Mouse (Mus musculus) liver, postnatal 0 days (tissue): Measurements from ENCODE around the gene Spesp1. TPM values are rescaled to one million over a fixed set of nuclear protein-coding genes. Genes with fewer than 3 reads are reported as not detected.

ENCODE experiments used
- ATAC-seq: fragments of 200-750 bp; cut with Nextera tagmentation; 2 replicates; pipeline ENCODE4 v1.8.0; 2017; ENCODE audit warnings: mild to moderate bottlenecking, moderate library complexity
- DNase-seq: peaks from one replicate; pipeline ENCODE4 v3.0.0-alpha.2; 2016
- H3K27ac ChIP-seq: fragments of 300-500 bp; sonication (generic); 2 replicates; pipeline ENCODE4 v1.5.1; 2014; ENCODE audit warnings: antibody characterized with exemption, moderate library complexity, mild to moderate bottlenecking, low read depth
- H3K27me3 ChIP-seq: fragments of 300-500 bp; sonication (generic); 2 replicates; pipeline ENCODE4 v1.6.1; 2014; ENCODE audit warnings: low read length, control low read depth, mixed read lengths; ENCODE audit not compliant: insufficient read depth
- H3K36me3 ChIP-seq: fragments of 300-500 bp; sonication (generic); replicated peaks from 2 replicates; pipeline ENCODE4 v1.6.1; 2014; ENCODE audit warnings: mild to moderate bottlenecking, control low read depth, low read length, moderate library complexity, mixed read lengths; ENCODE audit not compliant: insufficient read depth
- H3K4me1 ChIP-seq: fragments of 300-500 bp; sonication (generic); 2 replicates; pipeline ENCODE4 v1.6.1; 2014; ENCODE audit warnings: antibody characterized with exemption, mild to moderate bottlenecking, control low read depth; ENCODE audit not compliant: insufficient read depth
- H3K4me2 ChIP-seq: fragments of 300-500 bp; sonication (generic); 2 replicates; pipeline ENCODE4 v1.6.1; 2014; ENCODE audit warnings: low read depth, mild to moderate bottlenecking, low read length, moderate library complexity, mixed read lengths
- H3K4me3 ChIP-seq: fragments of 300-500 bp; sonication (generic); 2 replicates; pipeline ENCODE4 v1.5.1; 2014; ENCODE audit warnings: low read depth, low read length
- H3K9ac ChIP-seq: fragments of 300-500 bp; sonication (generic); replicated peaks from 2 replicates; pipeline ENCODE4 v1.6.1; 2014; ENCODE audit warnings: mild to moderate bottlenecking, moderate library complexity
- H3K9me3 ChIP-seq: fragments of 300-500 bp; sonication (generic); 2 replicates; pipeline ENCODE4 v1.6.1; 2016; ENCODE audit warnings: mild to moderate bottlenecking, control low read depth, low read length, mixed read lengths
- CTCF ChIP-seq: sonication (generic); IDR thresholded peaks from 2 replicates; pipeline ENCODE4 v1.5.1; 2016; ENCODE audit warnings: antibody characterized with exemption, low read depth
- EP300 ChIP-seq: IDR thresholded peaks from 2 replicates; pipeline ENCODE4 v1.6.1; 2016; ENCODE audit warnings: antibody characterized with exemption, low read depth, mild to moderate bottlenecking
- WGBS: fragments of 180-500 bp; shearing (Covaris S2); extraction: QIAGEN DNeasy Blood & Tissue Kit; methylation state at CpG from one replicate; pipeline ENCODE4 v1.1.7; 2014; ENCODE audit not compliant: insufficient replicate concordance; 5-methylcytosine and 5-hydroxymethylcytosine counted together
- polyA plus RNA-seq: library from polyadenylated mRNA; unstranded; fragments of >200 nt; fragmentation: Nextera tagmentation; extraction: Ambion mirVana; gene quantifications from 2 replicates; pipeline ENCODE4 v1.2.1, GENCODE M21; 2015

Spesp1 gene
- polyA plus RNA-seq, 1 experiment from 2014 or later, result not detected

GRCm38 (mm10) chr9:62240036-62240435 is 42.0 kb downstream of the Spesp1 start:
- TF ChIP-seq EP300, result no peak
- no peak for TF ChIP-seq CTCF
- no peak overlapping the region for H3K9ac ChIP-seq
- H3K27me3 ChIP-seq, result no peaks in the 10 kb centered on the region
- no peak overlapping the region for H3K4me2 ChIP-seq
- H3K9me3 ChIP-seq, result no peaks in the 10 kb centered on the region
- no peaks in the 10 kb centered on the region for H3K36me3 ChIP-seq
- no peak for ATAC-seq
- H3K4me3 ChIP-seq, result no peak overlapping the region
- DNase-seq, result no peak
- WGBS, result 69% methylated on average over 10 of the region's 10 CpGs
- H3K4me1 ChIP-seq, result no peaks in the 10 kb centered on the region
- H3K27ac ChIP-seq, result no peak overlapping the region

- Histone ChIP-seq H3K36me3 (no peaks in the 10 kb centered on the region), H3K4me3 (no peak overlapping the region), H3K4me1 (no peaks in the 10 kb centered on the region), H3K9me3 (no peaks in the 10 kb centered on the region), H3K27ac (no peak overlapping the region), H3K27me3 (no peaks in the 10 kb centered on the region), H3K4me2 (no peak overlapping the region), H3K9ac (no peak overlapping the region)
- TF ChIP-seq EP300 (no peak), CTCF (no peak)
- no peak for DNase-seq
- ATAC-seq, result no peak
- WGBS, result 68% methylated on average over 9 of the region's 9 CpGs
Observed at GRCm38 (mm10) chr9:62237381-62237980, 44.5 kb downstream of the Spesp1 start.

GRCm38 (mm10) chr9:62235501-62235900 is 46.5 kb downstream of the Spesp1 start:
- Histone ChIP-seq H3K27ac (no peak overlapping the region), H3K27me3 (no peaks in the 10 kb centered on the region), H3K4me3 (no peak overlapping the region), H3K9me3 (no peaks in the 10 kb centered on the region), H3K36me3 (no peaks in the 10 kb centered on the region), H3K9ac (no peak overlapping the region), H3K4me2 (no peak overlapping the region), H3K4me1 (no peaks in the 10 kb centered on the region)
- DNase-seq (no peak), ATAC-seq (no peak)
- WGBS, result 29% methylated on average over 2 of the region's 2 CpGs
- no peak for TF ChIP-seq CTCF
- no peak for TF ChIP-seq EP300

GRCm38 (mm10) chr9:62232649-62233048 is 49.4 kb downstream of the Spesp1 start:
- WGBS, result 50% methylated on average over 1 of the region's 1 CpGs
- no peaks in the 10 kb centered on the region for H3K4me1 ChIP-seq
- no peak for TF ChIP-seq CTCF
- TF ChIP-seq EP300, result no peak
- H3K4me3 ChIP-seq, result no peak overlapping the region
- DNase-seq (no peak), ATAC-seq (no peak)
- H3K4me2 ChIP-seq, result no peak overlapping the region
- H3K9me3 ChIP-seq, result no peaks in the 10 kb centered on the region
- H3K27me3 ChIP-seq, result no peaks in the 10 kb centered on the region
- no peaks in the 10 kb centered on the region for H3K36me3 ChIP-seq
- no peak overlapping the region for H3K9ac ChIP-seq
- no peak overlapping the region for H3K27ac ChIP-seq

- no peaks in the 10 kb centered on the region for H3K27me3 ChIP-seq
- no peak overlapping the region for H3K9ac ChIP-seq
- DNase-seq (no peak), ATAC-seq (no peak)
- no peak overlapping the region for H3K27ac ChIP-seq
- no peak overlapping the region for H3K4me3 ChIP-seq
- no peak overlapping the region for H3K4me2 ChIP-seq
- WGBS, result 35% methylated on average over 3 of the region's 3 CpGs
- no peaks in the 10 kb centered on the region for H3K4me1 ChIP-seq
- no peaks in the 10 kb centered on the region for H3K36me3 ChIP-seq
- H3K9me3 ChIP-seq, result no peaks in the 10 kb centered on the region
- TF ChIP-seq EP300 (no peak), CTCF (no peak)
Observed at GRCm38 (mm10) chr9:62231046-62231445, 51.0 kb downstream of the Spesp1 start.

- H3K4me3 ChIP-seq, result no peak overlapping the region
- whole genome bisulfite sequencing, result 69% methylated on average over 2 of the region's 2 CpGs
- H3K9me3 ChIP-seq, result no peaks in the 10 kb centered on the region
- no peak overlapping the region for H3K9ac ChIP-seq
- H3K36me3 ChIP-seq, result no peaks in the 10 kb centered on the region
- no peaks in the 10 kb centered on the region for H3K4me1 ChIP-seq
- no peak overlapping the region for H3K4me2 ChIP-seq
- ATAC-seq (no peak), DNase-seq (no peak)
- H3K27ac ChIP-seq, result no peak overlapping the region
- TF ChIP-seq EP300 (no peak), CTCF (no peak)
- no peaks in the 10 kb centered on the region for H3K27me3 ChIP-seq
Observed at GRCm38 (mm10) chr9:62229985-62230384, 52.0 kb downstream of the Spesp1 start.
